Mouse (Mus musculus): ENCODE data around the gene Hspa1b. TPM values are rescaled to one million over a fixed set of nuclear protein-coding genes. Genes with fewer than 3 reads are reported as not detected.
"Not testable (repeated sequence)": the region's sequence is repeated elsewhere in the genome, so short reads cannot be mapped to it uniquely, and the experiment has no call there.

The Hspa1b gene
- polyA plus RNA-seq, 1 experiment, result 13.4 TPM

DNA sequence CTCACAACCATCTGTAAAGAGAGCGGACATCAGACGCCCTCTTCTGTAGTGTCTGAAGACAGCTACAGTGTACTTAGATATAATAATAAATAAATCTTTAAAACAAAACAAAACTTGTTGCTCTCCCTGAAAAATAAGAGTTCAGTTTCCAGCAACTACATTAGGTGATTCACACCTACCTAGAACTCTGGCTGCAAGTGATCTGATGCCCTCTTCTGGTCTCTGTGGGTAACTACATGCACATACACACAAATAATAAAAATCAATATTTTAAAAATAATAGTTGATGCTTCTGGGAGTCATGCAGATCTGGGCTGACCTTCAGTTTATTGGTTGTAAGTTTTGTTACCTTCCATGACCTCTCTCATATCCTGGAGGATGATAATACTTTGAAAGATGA is 25.2 kb upstream of the Hspa1b start:
- peak in 1 of 2 experiments; percentile 32 for DNase-seq (ENCODE audit: extremely low spot score in 1 of 2, low spot score in 1 of 2)

DNA sequence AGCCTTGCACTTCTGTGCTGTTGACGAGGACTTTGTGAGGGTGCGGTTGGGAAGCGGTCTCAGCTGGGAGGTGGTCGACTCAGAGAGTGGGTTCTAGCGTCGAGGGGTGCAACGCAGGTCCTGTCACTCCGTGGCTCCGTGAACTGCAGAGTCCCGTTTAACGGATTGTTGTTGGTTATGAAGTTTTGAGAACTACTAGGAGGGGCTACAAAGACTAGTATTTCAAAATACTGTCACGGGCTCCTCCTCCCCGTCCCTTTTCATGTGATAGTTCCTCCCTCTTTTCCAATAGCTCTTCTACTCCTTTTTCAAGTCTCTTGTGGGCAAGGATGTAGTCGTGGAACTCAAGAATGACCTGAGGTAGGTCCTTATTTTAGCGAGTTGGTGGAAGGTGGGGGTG is 23.3 kb upstream of the Hspa1b start:
- no peak for DNase-seq (ENCODE audit: extremely low spot score in 1 of 2, low spot score in 1 of 2)

DNA sequence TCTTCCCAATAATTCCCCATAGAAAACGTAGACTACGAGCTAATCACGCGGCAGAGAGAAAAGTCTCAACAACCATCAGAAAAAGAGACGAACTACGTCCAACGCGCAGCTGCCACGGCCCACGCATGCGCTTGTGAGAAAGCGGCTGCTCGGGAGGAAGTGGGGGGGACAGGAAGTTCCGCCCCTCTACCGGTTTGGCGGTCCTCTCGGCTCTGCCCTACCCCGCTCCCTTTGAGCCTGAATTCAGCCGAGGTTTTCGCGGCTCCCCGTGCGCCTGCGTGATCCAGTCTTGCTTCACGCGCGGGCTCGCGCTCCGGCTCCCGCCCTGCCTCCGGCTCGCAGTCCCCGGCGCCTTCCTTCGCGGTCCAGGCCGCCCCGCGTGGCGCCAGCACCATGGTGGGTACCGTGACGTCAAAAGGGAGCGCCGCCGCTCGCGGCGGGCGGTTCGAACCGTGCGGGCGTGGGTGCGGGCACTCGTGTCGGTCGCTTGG is 22.7 kb upstream of the Hspa1b start, which contains the start of gene Lsm2:
Gene Lsm2 (plus strand): TSS at position 173 of the 491 bp plus-strand sequence.
- peak; percentile 85 to 93 for DNase-seq (ENCODE audit: extremely low spot score in 1 of 2, low spot score in 1 of 2)

DNA sequence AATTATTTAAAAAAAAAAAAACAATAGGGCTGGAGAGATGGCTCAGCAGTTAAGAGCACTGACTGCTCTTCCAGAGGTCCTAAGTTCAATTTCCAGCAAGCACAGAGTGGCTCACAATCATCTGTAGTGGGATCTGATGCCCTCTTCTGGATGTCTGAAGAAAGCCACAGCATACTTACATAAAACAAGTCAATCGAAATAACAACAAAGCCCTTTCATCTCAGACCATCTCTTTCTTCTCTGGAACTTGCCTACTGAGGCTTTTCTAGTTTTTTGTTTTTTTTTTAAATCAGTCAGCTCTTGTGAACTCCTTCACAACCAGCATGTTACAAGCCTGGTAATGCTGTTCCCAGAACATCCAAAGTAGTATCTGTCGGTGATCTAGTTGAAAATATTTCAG is 21.6 kb upstream of the Hspa1b start:
- peak in 1 of 2 experiments; percentile 65 for DNase-seq (ENCODE audit: extremely low spot score in 1 of 2, low spot score in 1 of 2)

DNA sequence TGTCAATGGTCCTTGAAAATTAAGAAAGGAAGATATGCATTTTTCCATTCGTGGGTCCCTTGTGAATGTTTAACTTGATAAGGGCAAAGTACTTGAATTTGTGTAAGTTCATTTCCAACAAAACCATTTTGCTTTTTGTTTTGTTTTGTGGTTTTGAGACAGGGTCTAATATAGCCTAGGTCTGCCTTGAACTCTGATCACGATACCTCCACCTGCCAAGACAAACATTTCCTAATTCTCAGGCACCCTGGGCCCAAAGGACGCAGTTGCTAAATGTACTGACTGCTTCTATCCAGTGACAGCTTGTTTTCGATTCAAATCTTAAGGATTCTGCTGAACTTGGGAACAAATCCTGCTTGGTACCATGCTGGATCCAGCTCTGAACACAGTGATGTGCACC is 20.6 kb upstream of the Hspa1b start:
- DNase-seq (ENCODE audit: extremely low spot score in 1 of 2, low spot score in 1 of 2), result no peak

DNA sequence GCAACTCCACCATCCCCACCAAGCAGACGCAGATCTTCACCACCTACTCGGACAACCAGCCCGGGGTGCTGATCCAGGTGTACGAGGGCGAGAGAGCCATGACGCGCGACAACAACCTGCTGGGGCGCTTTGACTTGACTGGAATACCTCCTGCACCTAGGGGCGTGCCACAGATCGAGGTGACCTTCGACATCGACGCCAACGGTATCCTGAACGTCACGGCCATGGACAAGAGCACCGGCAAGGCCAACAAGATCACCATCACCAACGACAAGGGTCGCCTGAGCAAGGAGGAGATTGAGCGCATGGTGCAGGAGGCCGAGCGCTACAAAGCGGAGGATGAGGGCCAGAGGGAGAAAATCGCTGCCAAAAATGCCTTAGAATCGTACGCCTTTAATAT is 19.2 kb upstream of the Hspa1b start:
- DNase-seq (ENCODE audit: extremely low spot score in 1 of 2, low spot score in 1 of 2), result no peak

DNA sequence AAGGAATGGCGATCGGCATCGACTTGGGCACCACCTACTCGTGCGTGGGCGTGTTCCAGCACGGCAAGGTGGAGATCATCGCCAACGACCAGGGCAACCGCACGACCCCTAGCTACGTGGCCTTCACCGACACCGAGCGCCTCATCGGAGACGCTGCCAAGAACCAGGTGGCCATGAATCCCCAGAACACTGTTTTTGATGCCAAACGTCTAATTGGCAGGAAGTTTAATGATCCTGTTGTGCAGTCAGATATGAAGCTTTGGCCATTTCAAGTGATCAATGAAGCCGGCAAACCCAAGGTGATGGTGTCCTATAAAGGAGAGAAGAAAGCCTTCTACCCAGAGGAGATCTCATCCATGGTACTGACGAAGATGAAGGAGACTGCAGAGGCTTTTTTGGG is 18.0 kb upstream of the Hspa1b start:
- DNase-seq (ENCODE audit: extremely low spot score in 1 of 2, low spot score in 1 of 2), result no peak

DNA sequence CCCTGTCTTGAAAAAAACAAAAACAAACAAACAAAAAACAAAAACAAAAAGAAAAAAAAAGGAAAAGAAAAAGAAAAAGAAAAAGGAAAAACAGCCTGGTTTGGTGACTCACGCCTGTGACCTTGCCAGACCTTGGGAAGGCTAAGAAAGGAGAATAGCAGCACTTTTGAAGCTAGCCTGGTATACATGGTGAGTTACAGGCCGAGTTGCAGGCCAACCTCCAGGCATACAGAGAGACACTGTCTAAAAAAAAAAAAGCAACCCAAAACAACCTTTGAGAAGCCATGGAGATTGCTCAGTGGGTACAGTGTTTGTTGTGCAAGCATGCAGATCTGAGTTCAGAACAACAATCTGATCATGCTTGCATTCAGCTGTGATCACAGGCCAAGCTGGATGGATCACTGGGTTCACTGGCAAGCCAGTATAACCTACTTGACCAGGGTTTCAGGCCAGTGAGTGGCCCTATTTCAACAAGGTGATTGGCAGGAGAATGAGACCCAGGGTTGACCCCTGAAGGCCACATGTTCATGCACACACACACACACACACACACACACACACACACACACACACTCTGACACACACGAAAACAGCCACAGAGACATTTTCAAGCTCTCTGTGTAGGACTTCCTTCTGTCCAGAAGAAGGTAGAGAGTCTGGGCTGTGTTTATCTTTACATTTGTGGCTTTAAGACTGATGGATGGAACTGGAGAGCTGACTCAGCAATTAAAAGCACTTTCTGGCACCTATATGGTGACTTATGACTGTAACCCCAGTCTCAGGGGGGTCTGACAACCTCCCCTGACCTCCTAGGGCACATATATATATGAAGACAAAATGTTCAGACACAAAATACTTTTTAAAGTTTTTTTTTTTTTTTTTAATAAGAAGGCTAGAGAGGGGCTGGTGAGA is 16.8 kb upstream of the Hspa1b start:
- DNase-seq (ENCODE audit: extremely low spot score in 1 of 2, low spot score in 1 of 2), result no peak

DNA sequence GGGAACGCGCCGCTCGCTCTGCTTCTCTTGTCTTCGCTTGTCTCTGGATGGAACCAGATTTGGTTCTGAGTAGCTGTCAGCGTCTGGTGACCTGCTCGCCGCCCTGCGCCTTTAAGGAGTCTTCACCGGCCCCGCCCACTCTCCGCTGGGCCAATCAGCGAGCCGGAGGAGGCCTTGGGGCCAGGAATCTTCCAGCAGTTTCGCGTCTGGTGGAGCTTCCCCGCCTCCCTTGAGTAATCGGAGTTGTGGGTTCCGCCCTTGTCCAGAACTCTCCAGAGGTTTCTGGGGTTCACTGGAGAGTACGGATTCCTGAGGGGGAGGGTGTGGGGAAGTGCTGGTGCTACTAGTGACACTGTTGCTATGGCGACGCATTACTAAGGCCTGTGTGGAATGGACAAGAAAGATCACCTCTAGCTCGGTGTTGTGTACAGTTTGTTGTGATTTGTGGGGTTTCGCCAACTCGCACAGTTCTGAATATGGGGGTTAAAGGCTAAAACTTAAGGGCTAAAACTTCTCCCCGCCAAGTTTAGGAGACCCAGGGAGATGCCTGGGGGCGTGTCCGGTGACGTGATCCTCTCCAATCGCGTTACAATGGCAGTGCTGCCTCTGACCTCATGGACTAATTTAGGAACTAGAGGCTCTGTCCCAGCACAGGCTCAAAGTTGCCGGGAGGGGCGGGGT is 13.2 kb upstream of the Hspa1b start, which contains the start of the genes Hspa1a and Hspa1l:
Gene Hspa1a (minus strand): TSS at position 88 of the 681 bp plus-strand sequence.
Gene Hspa1l (plus strand): TSS at position 635 of the 681 bp plus-strand sequence.
- peak; percentile 66 to 81 for DNase-seq (ENCODE audit: extremely low spot score in 1 of 2, low spot score in 1 of 2)

DNA sequence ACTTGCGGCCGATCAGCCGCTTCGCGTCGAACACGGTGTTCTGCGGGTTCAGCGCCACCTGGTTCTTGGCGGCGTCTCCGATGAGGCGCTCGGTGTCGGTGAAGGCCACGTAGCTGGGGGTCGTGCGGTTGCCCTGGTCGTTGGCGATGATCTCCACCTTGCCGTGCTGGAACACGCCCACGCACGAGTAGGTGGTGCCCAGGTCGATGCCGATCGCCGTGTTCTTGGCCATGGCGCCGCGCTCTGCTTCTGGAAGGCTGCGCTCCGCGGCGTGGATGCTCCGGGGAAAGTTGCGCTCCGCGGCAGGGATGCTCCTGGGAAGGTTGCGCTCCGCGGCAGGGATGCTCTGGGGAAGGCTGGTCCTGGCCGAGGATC is 12.6 kb upstream of the Hspa1b start:
- not testable (repeated sequence) for DNase-seq (ENCODE audit: extremely low spot score in 1 of 2, low spot score in 1 of 2)

DNA sequence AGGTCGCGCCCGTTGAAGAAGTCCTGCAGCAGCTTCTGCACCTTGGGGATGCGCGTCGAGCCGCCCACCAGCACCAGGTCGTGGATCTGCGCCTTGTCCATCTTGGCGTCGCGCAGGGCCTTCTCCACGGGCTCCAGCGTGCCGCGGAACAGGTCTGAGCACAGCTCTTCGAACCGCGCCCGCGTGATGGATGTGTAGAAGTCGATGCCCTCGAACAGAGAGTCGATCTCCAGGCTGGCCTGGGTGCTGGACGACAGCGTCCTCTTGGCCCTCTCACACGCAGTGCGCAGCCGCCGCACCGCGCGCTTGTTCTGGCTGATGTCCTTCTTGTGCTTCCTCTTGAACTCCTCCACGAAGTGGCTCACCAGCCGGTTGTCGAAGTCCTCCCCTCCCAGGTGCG is 11.8 kb upstream of the Hspa1b start:
- DNase-seq (ENCODE audit: extremely low spot score in 1 of 2, low spot score in 1 of 2), result not testable (repeated sequence)

DNA sequence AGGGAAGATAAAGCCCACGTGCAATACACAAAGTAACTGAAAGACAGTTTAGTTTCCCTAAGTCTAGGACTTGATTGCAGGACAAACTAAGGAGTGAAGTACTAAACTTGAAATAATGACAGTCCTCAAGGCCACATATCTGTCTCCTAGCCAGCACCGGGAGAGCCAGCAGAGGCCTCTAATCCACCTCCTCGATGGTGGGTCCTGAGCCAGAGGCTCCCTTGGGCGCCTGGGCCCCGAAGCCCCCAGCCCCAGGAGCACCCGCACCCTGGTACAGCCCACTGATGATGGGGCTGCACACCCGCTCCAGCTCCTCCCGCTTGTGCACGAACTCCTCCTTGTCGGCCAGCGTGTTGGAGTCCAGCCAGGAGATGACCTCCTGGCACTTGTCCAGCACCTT is 10.8 kb upstream of the Hspa1b start, which contains the start of gene Gm20481:
Gene Gm20481 (plus strand): TSS at position 91 of the 400 bp plus-strand sequence.
- not testable (repeated sequence) for DNase-seq (ENCODE audit: extremely low spot score in 1 of 2, low spot score in 1 of 2)

DNA sequence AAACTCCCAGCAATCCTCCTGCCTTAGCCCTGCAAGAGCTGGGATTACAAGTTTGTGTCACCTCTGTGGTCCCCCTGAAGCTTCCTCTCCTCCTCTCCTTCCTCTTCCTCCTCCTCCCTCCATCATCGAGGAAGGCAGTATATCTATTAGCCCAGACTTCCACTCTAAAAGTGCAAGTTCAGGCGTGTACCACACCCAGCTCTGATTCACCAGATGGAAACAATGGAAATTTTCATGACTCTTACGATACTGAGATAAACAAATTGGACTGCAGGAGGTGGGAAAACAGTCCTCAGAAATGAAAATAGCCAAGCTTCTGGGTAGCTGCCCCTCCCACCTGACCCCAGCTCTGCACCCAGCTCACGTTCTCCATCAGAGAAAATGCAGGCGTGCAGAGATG is 6.6 kb upstream of the Hspa1b start:
- no peak for DNase-seq (ENCODE audit: extremely low spot score in 1 of 2, low spot score in 1 of 2)

DNA sequence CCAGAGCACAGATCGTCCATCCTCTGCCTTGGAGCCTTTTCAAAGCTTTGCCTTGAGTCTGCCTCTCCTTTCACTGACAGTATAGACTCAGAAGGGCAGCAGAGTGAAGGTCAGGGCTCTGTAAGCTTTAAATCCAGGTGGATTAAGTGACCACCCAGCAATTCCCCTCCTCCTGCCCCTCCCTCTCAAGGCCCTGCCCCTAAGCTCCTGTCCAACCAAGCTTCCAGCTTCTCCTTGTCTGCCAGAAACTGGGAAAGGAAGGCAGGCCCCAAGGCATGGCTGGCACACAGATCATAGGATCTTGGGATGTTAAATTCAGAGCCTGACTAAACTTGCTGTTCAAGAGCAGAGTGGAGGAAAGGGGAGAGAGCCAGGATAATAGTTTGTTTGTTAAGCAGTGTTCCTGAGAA is 5.6 kb upstream of the Hspa1b start:
- no peak for DNase-seq (ENCODE audit: extremely low spot score in 1 of 2, low spot score in 1 of 2)

DNA sequence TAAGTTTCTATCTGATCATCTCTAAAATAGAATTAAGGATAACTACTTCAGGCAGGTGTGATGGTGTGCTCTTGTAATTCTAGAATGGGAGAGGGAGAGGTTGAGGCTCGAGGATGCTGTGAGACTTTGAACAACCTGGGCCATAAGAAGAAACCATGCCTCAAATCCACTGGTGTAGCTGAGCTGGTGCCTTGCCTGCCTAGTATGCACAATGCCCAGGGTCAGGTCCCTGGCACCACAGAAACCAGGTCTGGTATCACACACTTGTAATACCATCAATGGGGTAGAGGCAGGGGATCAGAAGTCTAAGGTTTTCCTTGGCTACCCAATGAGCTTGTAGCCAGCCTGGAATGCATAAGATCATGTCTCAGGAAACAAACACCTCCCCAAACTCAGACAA is 3.8 kb upstream of the Hspa1b start:
- DNase-seq (ENCODE audit: extremely low spot score in 1 of 2, low spot score in 1 of 2), result no peak

DNA sequence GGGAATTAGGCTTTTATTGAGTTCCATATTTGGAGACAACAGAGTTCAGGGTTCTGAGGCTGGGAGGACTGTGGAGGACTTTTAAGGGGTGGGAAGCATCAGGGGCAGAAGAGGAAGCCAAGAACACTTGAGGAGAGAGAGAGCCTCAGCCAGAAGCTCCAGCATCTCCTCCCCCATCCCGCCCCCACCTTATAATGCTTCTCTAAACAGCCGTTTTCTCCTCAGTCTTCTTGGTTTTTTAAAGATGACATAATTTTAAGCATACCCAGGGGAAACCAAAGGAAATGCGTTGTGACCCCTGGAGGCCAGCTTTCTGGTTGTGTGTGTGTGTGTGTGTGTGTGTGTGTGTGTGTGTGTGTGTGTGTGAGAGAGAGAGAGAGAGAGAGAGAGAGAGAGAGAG is 3.1 kb upstream of the Hspa1b start:
- peak in 1 of 2 experiments; percentile 26 for DNase-seq (ENCODE audit: extremely low spot score in 1 of 2, low spot score in 1 of 2)

DNA sequence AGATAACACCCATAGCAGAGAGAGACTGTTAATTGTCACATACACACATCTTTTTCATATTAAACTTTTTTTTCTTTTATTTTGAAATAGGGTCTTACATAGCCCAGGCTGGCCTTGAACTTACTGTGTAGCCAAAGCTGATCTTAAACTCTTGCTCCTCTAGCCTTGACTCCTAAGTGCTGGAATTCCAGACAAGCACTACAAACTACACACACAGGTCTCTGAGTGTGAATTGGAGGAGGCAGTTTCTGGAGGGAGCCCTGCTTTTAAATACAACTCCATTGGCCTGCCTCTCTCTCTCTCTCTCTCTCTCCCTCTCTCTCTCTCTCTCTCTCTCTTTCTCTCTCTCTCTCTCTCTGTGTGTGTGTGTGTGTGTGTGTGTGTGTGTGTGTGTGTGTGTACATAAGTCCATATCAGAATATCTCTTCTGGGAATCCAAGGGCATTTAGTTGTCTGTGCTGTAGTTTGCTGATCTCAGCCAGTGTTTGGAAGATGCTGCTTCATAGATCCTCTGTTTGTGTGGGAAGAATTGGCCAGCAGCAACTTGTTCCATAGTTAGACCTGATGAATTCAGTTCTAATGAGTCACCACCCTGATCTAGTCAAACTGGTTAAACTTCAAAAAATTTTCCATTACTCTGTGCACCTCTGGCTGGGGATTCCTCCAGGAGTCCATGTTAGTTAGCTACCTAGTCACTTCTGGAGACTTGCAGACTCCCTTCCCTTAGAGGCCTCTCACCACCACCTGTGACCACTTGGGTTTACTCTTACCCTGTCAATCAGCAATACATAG is 1.9 kb upstream of the Hspa1b start:
- DNase-seq (ENCODE audit: extremely low spot score in 1 of 2, low spot score in 1 of 2), result peak in 1 of 2 experiments; percentile 30

DNA sequence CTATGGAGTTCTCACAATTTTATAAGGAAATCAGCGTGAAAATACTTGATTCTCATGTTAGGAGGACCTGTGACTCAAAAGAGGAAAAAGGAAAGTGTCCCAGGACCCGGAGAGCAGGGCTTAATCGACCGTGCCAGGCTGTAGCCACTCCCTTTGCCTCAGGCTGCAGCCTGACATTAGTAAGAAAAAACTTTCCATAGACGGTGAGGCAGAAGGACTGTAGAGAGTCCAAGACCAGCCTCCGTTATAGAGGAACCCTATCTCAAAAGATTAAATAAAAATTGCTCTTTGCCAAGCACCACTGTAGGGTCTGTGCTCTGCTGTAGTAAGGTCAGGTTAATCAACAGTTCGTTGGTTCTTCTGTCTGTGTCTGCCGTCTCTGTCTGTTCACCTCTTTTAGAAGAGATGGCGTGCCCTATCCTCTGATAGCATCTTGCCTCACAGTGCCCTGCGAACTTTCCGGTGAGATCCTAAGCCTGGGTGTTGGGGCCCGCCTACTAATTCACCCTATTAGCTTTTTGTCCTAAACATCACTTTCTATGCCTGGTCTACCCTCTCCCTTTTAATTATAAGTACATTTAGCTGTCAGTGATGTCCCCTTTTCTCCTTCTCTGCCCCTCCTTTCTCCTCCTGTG is 960 bp upstream of the Hspa1b start:
- no peak for DNase-seq (ENCODE audit: extremely low spot score in 1 of 2, low spot score in 1 of 2)

DNA sequence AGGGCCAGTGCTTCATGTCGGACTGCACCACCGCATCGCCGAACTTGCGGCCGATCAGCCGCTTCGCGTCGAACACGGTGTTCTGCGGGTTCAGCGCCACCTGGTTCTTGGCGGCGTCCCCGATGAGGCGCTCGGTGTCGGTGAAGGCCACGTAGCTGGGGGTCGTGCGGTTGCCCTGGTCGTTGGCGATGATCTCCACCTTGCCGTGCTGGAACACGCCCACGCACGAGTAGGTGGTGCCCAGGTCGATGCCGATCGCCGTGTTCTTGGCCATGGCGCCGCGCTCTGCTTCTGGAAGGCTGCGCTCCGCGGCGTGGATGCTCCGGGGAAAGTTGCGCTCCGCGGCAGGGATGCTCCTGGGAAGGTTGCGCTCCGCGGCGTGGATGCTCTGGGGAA is 306 bp downstream of the Hspa1b start:
- DNase-seq (ENCODE audit: extremely low spot score in 1 of 2, low spot score in 1 of 2), result not testable (repeated sequence)

DNA sequence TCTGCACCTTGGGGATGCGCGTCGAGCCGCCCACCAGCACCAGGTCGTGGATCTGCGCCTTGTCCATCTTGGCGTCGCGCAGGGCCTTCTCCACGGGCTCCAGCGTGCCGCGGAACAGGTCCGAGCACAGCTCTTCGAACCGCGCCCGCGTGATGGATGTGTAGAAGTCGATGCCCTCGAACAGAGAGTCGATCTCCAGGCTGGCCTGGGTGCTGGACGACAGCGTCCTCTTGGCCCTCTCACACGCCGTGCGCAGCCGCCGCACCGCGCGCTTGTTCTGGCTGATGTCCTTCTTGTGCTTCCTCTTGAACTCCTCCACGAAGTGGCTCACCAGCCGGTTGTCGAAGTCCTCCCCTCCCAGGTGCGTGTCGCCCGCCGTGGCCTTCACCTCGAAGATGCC is 1.1 kb downstream of the Hspa1b start:
- not testable (repeated sequence) for DNase-seq (ENCODE audit: extremely low spot score in 1 of 2, low spot score in 1 of 2)
